Mouse (Mus musculus) brown adipose tissue, adult 24 weeks (tissue): ENCODE data around the gene Fhl5. TPM values are rescaled to one million over a fixed set of nuclear protein-coding genes. Genes with fewer than 3 reads are reported as not detected.
"Not testable (repeated sequence)": the region's sequence is repeated elsewhere in the genome, so short reads cannot be mapped to it uniquely, and the experiment has no call there.

Experiments used
- H3K27ac ChIP-seq: fragments of 200-500 bp; replicated peaks from 2 replicates; pipeline ENCODE4 v1.5.1; 2012; ENCODE audit warnings: low read depth, mild to moderate bottlenecking, low read length
- H3K4me1 ChIP-seq: fragments of 200-500 bp; 2 replicates; pipeline ENCODE4 v1.6.1; 2012; ENCODE audit warnings: low read length, mixed read lengths; ENCODE audit not compliant: control insufficient read depth, insufficient read depth, insufficient read length
- H3K4me3 ChIP-seq: fragments of 200-500 bp; 2 replicates; pipeline ENCODE4 v1.5.1; 2012; ENCODE audit warnings: low read depth, mild to moderate bottlenecking, low read length, moderate library complexity; ENCODE audit not compliant: insufficient read depth
- polyA plus RNA-seq: library from polyadenylated mRNA; stranded (reverse); fragments of >200 nt; gene quantifications from 2 replicates; pipeline ENCODE4 v1.2.4, GENCODE M21; 2012; ENCODE audit not compliant: missing spikeins, insufficient read depth, insufficient read length

Gene Fhl5
- 0.95 TPM in 1 of 2 replicates, not detected in the other for polyA plus RNA-seq

DNA sequence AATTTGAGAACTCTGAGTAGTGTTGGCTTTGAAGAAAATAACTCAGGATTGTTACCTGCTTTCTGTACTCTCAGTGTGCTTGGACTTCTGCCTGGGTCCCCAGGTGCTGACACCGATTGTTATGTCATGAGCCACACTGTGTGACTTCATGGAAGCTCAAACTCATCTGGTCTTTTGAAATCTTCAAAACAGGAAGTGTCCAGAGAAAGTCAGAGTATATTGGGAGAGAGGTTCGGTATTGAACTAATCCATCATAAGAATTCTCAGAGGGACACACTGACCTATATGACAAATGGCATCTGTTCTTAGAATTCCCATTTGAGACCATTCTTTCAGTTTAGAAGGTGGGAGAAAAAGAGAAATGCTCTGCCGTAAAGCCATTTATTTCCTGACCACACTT, at the start of gene Fhl5:
Gene Fhl5 (minus strand): TSS at position 101 of the 400 bp plus-strand sequence.
- Histone ChIP-seq H3K27ac (no peak within 1 kb of the TSS), H3K4me1 (no peaks in the 10 kb centered on the region), H3K4me3 (no peak within 1 kb of the TSS)

DNA sequence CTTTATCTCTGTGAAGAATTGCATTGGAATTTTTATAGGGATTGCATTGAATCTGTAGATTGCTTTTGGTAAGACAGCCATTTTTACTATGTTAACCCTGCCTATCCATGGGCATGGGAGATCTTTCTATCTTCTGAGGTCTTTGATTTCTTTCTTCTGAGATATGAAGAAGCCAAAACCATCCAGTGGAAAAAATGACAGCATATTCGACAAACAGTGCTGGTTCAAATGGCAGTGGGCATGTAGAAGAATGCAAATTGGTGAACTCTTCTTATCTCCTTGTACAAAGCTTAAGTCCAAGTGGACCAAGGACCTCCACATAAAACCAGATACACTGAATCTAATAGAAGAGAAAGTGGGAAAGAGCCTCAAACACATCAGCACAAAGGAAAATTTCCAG, 42.3 kb upstream of the Fhl5 start:
- H3K4me3 ChIP-seq, H3K27ac ChIP-seq, H3K4me1 ChIP-seq: not testable (repeated sequence)

DNA sequence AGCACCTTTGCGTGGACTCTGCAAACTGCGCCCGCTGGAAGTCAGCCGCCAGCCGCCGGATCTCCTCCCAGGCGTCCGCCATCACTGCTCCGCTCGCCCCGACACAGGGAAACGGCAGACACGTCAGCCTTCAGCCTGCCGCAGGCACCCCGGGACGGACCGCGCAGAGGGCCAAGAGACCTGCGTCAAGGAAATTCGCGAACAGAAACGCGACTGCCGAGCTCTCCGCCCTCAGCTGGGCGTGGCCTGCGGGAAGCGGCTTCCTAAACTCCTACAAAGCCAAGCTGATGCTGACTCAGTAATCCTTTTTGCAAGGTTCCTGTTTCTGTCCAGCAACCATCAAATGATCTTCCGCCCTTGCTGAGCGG, 39.0 kb upstream of the Fhl5 start, which contains the start of gene Ufl1:
Gene Ufl1 (minus strand): TSS at position 151 of the 368 bp plus-strand sequence.
- H3K4me1 ChIP-seq = peaks cover 2% of the 10 kb centered on the region; the same call in 1 of the 2 replicates
- H3K4me3 ChIP-seq = peak within 1 kb of the TSS; percentile 92
- peak within 1 kb of the TSS; percentile 87 for H3K27ac ChIP-seq

DNA sequence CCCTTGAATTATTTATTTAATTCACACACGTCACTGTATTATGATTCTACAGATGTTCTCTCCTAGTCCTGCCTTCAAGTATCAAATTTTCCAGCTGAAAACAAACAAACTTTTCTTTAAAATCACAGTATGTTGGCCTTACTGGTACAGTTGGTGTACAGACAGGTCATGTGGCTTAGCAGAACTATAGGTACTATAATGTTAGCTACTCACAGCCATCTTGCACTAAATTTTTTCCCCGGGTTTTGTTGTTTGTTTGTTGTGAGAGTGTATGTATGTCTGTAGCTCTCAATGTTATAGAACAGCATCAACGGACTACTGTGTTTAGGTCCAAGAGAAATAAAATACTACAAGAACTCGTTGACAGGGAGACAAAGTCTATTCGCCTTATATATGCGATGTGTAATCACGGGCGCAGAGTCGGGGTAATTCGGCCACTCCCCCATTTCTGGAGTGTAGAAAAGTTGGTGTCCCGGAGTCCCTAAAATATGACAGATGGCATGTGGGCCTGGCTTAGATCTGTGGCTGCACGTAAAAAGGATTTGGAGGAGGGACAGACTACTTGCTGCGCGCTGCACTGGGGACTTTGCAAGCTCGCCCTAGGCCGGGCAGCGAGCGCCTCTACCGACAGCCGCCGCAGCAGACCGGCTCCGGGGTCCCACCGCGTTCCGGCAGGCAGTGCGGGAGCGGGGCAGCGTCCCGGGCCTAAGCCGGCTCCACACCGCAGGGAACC, 38.4 kb upstream of the Fhl5 start:
- peak overlapping the region; percentile 87 for H3K27ac ChIP-seq
- H3K4me1 ChIP-seq = peaks cover 2% of the 10 kb centered on the region; the same call in 1 of the 2 replicates
- peak overlapping the region; percentile 92 for H3K4me3 ChIP-seq

DNA sequence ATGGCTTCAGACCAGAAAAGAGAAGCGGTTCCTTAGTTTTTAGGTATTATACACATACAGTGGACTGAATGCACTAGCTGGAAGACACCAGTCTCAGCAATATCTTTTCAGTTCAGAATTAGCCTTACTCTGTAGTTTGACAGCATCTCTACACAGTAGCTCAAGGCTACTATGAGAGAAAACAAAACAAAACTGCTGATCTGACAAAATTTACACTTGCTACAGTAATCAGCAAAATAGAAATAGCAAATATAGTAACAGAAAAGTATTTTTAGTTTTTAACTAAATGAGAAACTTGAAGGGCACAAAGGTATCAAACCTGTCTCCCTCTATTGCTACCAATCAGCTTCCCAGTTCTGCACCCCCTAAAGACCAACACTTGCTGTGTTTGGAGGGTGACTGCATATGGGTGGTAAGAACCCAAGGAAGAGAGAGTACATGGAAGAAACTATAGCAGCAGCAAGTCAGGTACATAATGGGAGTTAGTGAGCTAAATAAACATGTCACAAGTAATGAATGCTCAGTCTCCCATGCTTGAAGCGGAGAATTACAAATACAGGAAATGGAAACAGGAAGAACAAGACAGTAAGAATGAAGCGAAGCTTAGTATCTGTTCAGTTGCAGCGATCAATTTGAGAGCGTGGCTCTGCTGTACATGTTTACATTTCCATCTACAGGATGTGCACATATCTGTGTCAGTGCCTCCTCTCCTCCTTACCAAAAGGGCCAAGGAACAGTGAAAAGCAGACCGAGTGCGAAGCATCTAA, 30.4 kb upstream of the Fhl5 start:
- Histone ChIP-seq H3K27ac (no peak overlapping the region; the same call in 1 of the 2 replicates), H3K4me1 (no peaks in the 10 kb centered on the region), H3K4me3 (no peak overlapping the region)

DNA sequence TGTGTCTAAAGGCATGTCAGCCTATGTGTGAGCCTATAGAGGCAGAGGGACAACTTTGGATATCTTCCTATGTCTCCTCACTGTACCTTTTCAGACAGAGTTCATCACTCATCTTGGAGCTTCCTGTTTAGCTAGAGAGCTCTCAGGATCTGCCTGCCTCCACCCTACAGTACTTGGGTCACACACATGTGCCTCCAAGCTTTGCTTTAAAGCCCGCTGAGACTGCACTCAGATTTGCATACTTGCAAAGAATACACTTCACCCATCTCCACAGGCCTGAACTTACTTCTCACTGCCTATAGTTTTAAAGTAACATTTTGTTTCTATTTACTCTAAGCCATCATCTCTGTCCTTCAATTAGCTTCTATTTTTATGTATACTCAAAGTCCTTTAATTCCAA, 29.2 kb upstream of the Fhl5 start:
- Histone ChIP-seq H3K27ac (no peak overlapping the region), H3K4me3 (no peak overlapping the region), H3K4me1 (no peaks in the 10 kb centered on the region)

DNA sequence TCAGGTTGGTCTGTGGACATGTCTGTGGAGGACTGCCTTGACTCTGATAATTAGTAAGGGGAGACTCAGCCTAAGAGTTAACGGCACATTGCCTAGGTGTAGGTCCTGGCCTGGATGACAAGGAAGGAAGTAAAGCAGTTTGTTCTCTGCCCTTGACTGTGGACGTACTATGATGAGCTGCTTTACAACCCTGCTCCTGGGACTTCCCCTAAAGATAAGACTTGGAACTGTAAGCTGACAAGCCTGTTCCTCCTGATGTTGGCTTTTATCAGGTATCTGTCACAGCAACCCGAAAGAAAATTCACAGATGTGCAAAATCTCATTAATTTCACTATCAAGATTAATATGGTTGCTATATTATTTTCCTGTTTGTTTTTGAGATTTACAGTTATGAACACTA, 24.5 kb upstream of the Fhl5 start:
- Histone ChIP-seq H3K27ac (no peak overlapping the region), H3K4me1 (no peaks in the 10 kb centered on the region), H3K4me3 (no peak overlapping the region)

DNA sequence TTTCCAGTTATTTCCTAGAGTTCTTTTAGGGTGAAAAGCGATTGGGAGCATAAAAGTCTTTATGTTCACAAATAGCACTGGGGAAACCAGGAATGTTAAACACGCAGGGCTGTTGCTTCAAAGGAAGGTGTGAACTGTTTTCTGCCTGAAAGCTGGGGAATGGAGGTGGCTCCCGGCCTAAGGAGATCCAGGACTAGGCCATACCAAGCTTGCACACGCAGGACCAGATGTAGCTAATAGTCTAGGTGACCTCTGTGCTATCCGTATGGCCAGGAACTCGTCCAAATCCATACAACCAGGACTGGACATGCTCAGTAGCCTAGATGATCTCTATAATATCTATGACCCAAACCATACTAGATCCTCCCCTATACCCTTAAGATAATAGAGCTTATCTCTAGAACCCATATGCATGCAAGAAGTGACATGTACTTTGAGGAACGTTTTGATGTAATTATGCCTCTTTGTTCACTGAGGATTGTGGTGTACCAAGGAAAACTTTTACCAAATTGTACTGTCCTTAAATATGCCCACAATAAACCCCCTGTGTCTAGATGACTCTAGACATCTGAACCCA, 15.2 kb upstream of the Fhl5 start:
- Histone ChIP-seq H3K4me1 (no peaks in the 10 kb centered on the region), H3K4me3 (no peak overlapping the region), H3K27ac (no peak overlapping the region)

DNA sequence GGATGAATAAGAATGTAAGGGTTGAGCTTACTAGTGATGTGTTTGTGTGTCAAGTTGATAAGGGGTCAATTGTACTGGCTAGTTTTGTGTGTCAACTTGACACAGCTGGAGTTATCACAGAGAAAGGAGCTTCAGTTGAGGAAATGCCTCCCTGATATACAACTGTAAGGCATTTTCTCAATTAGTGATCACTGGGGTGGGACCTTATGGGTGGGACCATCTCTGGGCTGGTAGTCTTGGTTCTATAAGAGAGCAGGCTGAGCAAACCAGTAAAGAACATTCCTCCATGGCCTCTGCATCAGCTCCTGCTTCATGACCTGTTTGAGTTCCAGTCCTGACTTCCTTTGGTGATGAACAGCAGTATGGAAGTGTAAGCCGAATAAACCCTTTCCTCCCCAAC, 7.0 kb downstream of the Fhl5 start:
- not testable (repeated sequence) for H3K27ac ChIP-seq, H3K4me1 ChIP-seq, H3K4me3 ChIP-seq

DNA sequence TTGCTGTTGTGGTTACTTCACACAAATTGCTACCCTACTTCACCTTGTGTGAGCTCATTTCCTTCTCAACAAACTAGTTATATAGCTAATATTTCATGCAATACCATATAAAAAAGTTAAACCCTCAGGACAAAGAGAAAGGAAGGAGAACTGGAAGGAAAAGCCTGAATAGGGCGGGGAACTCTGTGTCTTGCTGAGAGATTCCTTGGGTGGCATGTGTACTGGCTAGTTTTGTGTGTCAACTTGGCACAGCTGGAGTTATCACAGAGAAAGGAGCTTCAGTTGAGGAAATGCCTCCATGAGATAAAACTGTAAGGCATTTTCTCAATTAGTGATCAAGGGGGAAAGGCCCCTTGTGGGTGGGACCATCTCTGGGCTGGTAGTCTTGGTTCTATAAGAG, 8.9 kb downstream of the Fhl5 start:
- H3K4me1 ChIP-seq, H3K27ac ChIP-seq, H3K4me3 ChIP-seq: not testable (repeated sequence)

DNA sequence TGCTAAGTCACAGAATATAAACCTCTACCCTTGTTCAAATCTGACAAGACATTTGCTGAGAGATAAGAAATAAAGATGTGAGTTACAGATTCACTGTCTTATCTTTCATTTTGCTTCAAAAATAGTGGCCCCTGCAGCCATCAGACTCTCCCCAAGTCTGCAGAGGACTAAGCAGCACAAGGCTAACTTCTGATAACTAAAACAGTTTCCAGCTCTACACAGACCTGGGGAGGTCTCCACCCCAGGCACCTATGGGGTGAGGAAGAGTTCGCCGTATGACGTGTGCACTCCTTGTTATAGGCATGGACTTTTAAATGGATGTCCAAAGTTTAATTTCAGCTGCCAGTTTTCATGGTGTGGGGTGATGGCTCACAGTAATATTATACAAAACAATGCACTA, 10.1 kb downstream of the Fhl5 start:
- Histone ChIP-seq H3K4me1 (no peaks in the 10 kb centered on the region), H3K4me3 (no peak overlapping the region), H3K27ac (no peak overlapping the region)

DNA sequence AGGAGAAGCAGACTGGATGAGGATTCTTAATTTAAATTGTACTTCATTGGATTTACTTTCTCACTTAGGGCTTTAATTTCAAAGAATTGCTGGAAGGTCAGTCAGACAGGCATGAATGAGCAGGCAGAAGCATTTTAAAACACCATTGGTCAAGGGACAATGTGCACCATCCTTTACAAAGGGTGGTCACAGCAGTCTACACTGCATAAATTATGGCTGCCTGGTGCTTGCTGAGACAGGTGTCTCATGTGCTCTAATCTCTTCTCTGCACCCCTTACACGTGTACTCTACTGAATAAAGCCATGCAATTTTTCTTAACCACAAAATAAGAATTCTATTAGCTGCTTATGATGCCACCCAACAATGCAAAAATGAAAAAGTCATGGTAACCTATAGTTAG, 15.1 kb downstream of the Fhl5 start:
- H3K4me3 ChIP-seq = no peak overlapping the region
- no peak overlapping the region for H3K27ac ChIP-seq
- H3K4me1 ChIP-seq = no peaks in the 10 kb centered on the region

DNA sequence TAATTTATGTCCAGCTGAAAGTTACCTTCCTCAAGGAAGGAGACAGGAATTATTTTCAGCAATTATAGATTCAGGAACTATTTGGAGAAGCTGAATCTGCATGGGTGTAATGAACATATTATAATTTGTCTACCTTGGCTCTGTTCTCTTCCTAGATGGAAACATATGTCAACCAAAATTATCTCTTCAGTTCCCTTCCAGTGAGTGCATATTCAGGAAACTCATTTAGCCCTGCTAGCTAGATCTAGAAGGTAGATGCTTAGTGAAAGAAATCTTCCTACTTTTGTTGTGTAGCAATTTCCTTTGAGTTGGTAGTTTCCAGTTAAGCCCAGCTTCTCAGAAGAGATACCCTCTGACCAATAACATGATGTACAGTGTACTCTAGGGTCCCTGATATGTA, 20.7 kb downstream of the Fhl5 start:
- H3K27ac ChIP-seq = no peak overlapping the region
- no peak overlapping the region for H3K4me3 ChIP-seq
- H3K4me1 ChIP-seq = no peaks in the 10 kb centered on the region

DNA sequence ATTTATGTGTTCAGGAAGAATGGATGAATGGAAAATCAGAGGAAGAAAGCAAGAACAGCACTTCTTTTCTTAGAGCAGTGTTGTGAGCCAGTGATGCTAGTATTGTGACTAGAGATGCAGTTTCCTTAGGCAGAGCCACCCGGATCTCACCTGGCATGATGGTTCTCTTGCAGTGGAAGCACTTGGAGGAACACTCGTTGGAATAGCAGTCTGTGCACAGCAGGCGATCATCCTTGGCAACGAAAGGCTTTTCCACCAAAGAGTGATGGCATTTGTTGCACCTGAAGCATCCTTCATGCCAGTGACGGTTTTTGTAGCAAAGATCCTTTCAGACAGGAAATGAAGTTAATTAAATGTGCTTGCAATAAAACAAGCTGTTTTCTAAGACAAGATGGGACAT, 29.2 kb downstream of the Fhl5 start:
- H3K4me3 ChIP-seq = no peak overlapping the region
- no peak overlapping the region for H3K27ac ChIP-seq
- H3K4me1 ChIP-seq = no peaks in the 10 kb centered on the region

DNA sequence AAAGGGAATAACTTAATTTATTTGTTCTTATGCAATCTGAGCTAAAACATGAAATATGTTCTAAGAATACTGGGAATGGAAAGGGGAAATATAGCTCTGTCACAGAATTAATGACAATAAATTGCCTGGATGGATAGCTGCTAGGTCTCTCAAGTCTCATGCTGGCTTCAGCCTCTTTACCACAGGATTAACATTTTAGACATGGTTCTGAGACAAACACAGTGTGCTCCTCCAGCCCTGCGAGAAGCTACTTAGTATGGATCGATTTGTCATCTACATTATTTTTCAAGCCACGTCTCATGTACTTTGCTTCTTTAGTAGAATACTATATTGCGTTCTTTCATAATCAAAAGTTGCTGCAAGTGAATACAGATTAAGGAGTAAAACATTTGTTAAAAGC, 36.5 kb downstream of the Fhl5 start:
- H3K4me1 ChIP-seq = no peaks in the 10 kb centered on the region
- H3K27ac ChIP-seq = no peak overlapping the region
- no peak overlapping the region for H3K4me3 ChIP-seq
